Mouse (Mus musculus) thymus, adult 2 months (tissue): ENCODE results near the gene Krtap9-1.

Experiments used
- CTCF ChIP-seq: fragments of 200-500 bp; IDR thresholded peaks from 2 replicates; pipeline ENCODE4 v1.5.1; 2012; ENCODE audit warnings: mild to moderate bottlenecking, control low read depth, low read length, moderate library complexity, borderline replicate concordance; ENCODE audit not compliant: control insufficient read depth, poor library complexity, insufficient read depth; ENCODE audit errors: extremely low read depth
- POLR2A ChIP-seq: fragments of 200-500 bp; IDR thresholded peaks from 2 replicates; pipeline ENCODE4 v1.6.1; 2012; ENCODE audit warnings: mild to moderate bottlenecking, low read length, control low read depth, moderate library complexity; ENCODE audit not compliant: control insufficient read depth, poor library complexity, insufficient read depth; ENCODE audit errors: extremely low read depth

DNA sequence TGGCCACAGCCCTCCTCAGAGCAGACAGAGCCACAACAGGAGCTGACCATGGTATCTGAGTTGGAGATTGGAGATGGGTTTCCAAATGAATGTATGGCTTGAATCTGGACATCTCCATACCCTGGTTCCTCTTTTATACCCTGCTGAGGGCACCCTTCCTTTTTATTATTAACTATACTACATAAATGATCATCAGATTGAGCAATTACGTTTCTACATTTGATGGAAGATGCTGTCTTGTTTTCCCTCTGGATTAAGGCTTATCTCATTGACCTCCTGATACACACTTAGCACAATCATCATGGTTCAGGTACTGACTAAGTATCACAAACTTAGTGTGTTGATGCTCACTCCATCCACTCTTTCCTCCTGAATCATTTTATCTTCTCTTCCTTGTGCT is 35.2 kb upstream of the Krtap9-1 start, which contains the start of gene 2300003K06Rik:
- TF ChIP-seq POLR2A (no peak), CTCF (no peak)
